Mouse (Mus musculus) liver, embryonic 14.5 days (tissue): Measurements from ENCODE around the gene Gm20547. TPM values are rescaled to one million over a fixed set of nuclear protein-coding genes. Genes with fewer than 3 reads are reported as not detected.

ENCODE experiments used
- ATAC-seq: fragments of 200-750 bp; cut with Nextera tagmentation; 2 replicates; pipeline ENCODE4 v1.8.0; 2017; ENCODE audit warnings: moderate number of reproducible peaks, mild to moderate bottlenecking, moderate library complexity; ENCODE audit not compliant: insufficient read depth
- DNase-seq, 3 experiments: peaks; one replicate each; pipeline ENCODE4 v3.0.0-alpha.2; 2012 to 2013; ENCODE audit warnings: low read depth in 3 of 3, low spot score in 3 of 3
- H3K27ac ChIP-seq: fragments of 300-500 bp; sonication (generic); 2 replicates; pipeline ENCODE4 v1.5.1; 2014; ENCODE audit warnings: moderate library complexity, mild to moderate bottlenecking, control low read depth, inconsistent platforms
- H3K27me3 ChIP-seq: fragments of 300-500 bp; sonication (generic); 2 replicates; pipeline ENCODE4 v1.6.1; 2014; ENCODE audit warnings: mild to moderate bottlenecking, low read length, moderate library complexity; ENCODE audit not compliant: control insufficient read depth, insufficient read depth
- H3K36me3 ChIP-seq: fragments of 300-500 bp; sonication (generic); replicated peaks from 2 replicates; pipeline ENCODE4 v1.6.1; 2014; ENCODE audit warnings: low read depth; ENCODE audit not compliant: control insufficient read depth, insufficient read depth
- H3K4me1 ChIP-seq, 2 experiments: fragments of 200-500 bp in 1 of 2; fragments of 300-500 bp in 1 of 2; sonication (generic) in 1 of 2; replicated peaks; 2 replicates each; pipeline ENCODE4 v1.6.1; 2012 to 2014; ENCODE audit warnings: antibody characterized with exemption in 1 of 2, inconsistent platforms in 1 of 2, low read length in 1 of 2; ENCODE audit not compliant: control insufficient read depth in 2 of 2, insufficient read depth in 2 of 2
- H3K4me2 ChIP-seq: fragments of 300-500 bp; sonication (generic); 2 replicates; pipeline ENCODE4 v1.6.1; 2014; ENCODE audit warnings: low read depth, mild to moderate bottlenecking, control low read depth, moderate library complexity
- H3K4me3 ChIP-seq, 2 experiments: fragments of 200-500 bp in 1 of 2; fragments of 300-500 bp in 1 of 2; sonication (generic) in 1 of 2; 2 replicates each; pipeline ENCODE4 v1.5.1; 2012 to 2014; ENCODE audit warnings: low read depth in 2 of 2, low read length in 2 of 2, mild to moderate bottlenecking in 2 of 2, control low read depth in 1 of 2, inconsistent platforms in 1 of 2, moderate library complexity in 1 of 2; ENCODE audit not compliant: insufficient read depth in 1 of 2
- H3K9ac ChIP-seq: fragments of 300-500 bp; sonication (generic); replicated peaks from 2 replicates; pipeline ENCODE4 v1.6.1; 2014; ENCODE audit warnings: mild to moderate bottlenecking, control low read depth, moderate library complexity
- H3K9me3 ChIP-seq: fragments of 300-500 bp; sonication (generic); 2 replicates; pipeline ENCODE4 v1.6.1; 2016; ENCODE audit warnings: low read length, mixed read lengths; ENCODE audit not compliant: control insufficient read depth
- CTCF ChIP-seq: IDR thresholded peaks from 2 replicates; pipeline ENCODE4 v1.5.1; 2016; ENCODE audit warnings: antibody characterized with exemption, low read depth, control low read depth
- EP300 ChIP-seq: IDR thresholded peaks from 2 replicates; pipeline ENCODE4 v1.6.1; 2016; ENCODE audit warnings: antibody characterized with exemption, low read depth
- WGBS: fragments of 180-500 bp; shearing (Covaris S2); extraction: QIAGEN DNeasy Blood & Tissue Kit; methylation state at CpG from one replicate; pipeline ENCODE4 v1.1.7; 2014; ENCODE audit not compliant: insufficient replicate concordance; 5-methylcytosine and 5-hydroxymethylcytosine counted together
- polyA plus RNA-seq, 2 experiments: library from polyadenylated mRNA; depleted of rRNA in 1 of 2; stranded (reverse) in 1 of 2; unstranded in 1 of 2; fragments of >200 nt; fragmentation: Nextera tagmentation in 1 of 2; extraction: Ambion mirVana in 1 of 2; gene quantifications; 2 replicates each; pipeline versions ENCODE4 v1.2.1 to v1.2.3; 2012 to 2014

Gm20547 gene
- polyA plus RNA-seq, 2 experiments, result 0.02 TPM; not detected in 1

DNA sequence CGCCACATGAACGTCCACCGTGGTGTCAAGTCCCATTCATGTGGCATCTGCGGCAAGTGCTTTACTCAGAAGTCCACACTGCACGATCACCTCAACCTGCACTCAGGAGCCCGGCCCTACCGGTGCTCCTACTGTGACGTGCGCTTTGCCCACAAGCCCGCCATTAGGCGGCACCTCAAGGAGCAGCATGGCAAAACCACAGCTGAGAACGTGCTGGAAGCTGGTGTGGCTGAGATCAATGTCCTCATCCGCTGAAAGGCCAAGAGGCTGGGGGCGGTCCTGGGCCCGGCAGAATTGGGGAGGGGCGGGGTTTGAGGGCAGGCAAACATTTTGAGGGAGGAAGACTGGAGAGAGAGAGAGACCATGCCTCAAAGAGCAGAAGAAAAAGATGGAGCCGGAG, 14.5 kb upstream of the Gm20547 start:
- no peak overlapping the region for H3K4me3 ChIP-seq
- TF ChIP-seq CTCF (no peak), EP300 (no peak)
- no peaks in the 10 kb centered on the region for H3K9me3 ChIP-seq
- ATAC-seq, result no peak
- no peak overlapping the region for H3K9ac ChIP-seq
- no peak overlapping the region for H3K4me2 ChIP-seq
- no peaks in the 10 kb centered on the region; the same call in none of the 2 replicates for H3K36me3 ChIP-seq
- 67% methylated on average over 17 of the region's 17 CpGs for WGBS
- peaks cover 9 to 22% of the 10 kb centered on the region in 2 experiments for H3K4me1 ChIP-seq
- H3K27ac ChIP-seq, result no peak overlapping the region
- no peak for DNase-seq
- no peaks in the 10 kb centered on the region for H3K27me3 ChIP-seq

DNA sequence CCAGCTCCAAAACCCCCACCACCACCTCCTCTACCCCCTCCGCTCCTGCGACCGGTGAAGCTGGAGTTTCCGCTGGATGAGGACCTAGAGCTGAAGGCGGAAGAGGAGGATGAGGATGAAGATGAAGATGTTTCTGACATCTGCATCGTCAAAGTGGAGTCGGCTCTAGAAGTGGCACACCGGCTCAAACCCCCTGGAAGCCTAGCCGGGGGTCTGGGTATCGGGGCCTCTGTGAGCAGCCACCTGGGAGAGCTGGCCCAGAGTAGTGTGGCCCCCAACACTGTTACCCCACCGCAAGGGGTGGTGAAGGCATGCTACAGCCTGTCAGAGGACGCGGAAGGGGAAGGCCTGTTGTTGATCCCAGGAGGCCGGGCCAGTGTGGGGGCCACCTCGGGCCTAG, 13.9 kb upstream of the Gm20547 start:
- DNase-seq (no peak), ATAC-seq (no peak)
- H3K4me3 ChIP-seq, result no peak overlapping the region
- H3K36me3 ChIP-seq, result no peaks in the 10 kb centered on the region
- no peaks in the 10 kb centered on the region for H3K27me3 ChIP-seq
- no peak overlapping the region for H3K4me2 ChIP-seq
- 90% methylated on average over 15 of the region's 15 CpGs for WGBS
- H3K4me1 ChIP-seq, result peaks cover 9 to 22% of the 10 kb centered on the region in 2 experiments
- no peak overlapping the region for H3K9ac ChIP-seq
- H3K9me3 ChIP-seq, result no peaks in the 10 kb centered on the region
- TF ChIP-seq EP300 (no peak), CTCF (no peak)
- no peak overlapping the region for H3K27ac ChIP-seq

DNA sequence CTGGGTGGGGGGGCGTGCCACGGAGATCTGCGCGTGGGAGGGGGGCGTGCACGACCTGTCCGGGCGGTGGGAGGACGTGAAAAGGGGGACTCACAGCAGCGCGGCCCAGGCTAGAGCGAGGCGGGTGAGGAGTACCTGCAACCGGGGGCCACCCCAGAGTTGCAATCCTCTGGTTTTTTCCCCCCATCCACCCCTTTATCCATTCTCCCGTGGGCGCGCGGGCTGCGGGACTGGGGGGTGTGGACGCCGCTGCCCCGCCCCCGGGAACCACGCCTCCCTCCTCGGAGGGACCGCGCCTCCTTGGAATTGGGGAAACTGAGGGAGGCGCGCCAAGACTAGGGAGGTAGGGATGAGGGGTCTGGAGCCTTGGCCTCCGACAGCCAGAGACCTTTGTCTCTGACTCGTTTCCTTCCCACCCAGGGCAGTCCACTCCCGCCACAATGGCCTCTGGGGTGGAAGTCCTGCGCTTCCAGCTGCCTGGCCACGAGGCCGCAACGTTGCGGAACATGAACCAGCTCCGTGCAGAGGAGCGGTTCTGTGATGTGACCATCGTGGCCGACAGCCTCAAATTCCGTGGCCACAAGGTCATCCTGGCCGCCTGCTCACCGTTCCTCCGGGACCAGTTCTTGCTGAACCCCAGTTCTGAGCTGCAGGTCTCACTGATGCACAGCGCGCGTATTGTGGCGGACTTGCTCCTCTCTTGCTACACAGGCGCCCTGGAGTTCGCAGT, 13.1 kb upstream of the Gm20547 start:
- H3K27ac ChIP-seq, result peak overlapping the region; percentile 50
- no peaks in the 10 kb centered on the region for H3K36me3 ChIP-seq
- peak overlapping the region; percentile 56 to 68 for H3K4me3 ChIP-seq
- ATAC-seq (no peak), DNase-seq (no peak)
- peak overlapping the region; percentile 75 for H3K9ac ChIP-seq
- peak overlapping the region; percentile 96 for H3K4me2 ChIP-seq
- no peaks in the 10 kb centered on the region for H3K27me3 ChIP-seq
- TF ChIP-seq CTCF (no peak), EP300 (no peak)
- WGBS, result 17% methylated on average over 48 of the region's 51 CpGs
- H3K9me3 ChIP-seq, result no peaks in the 10 kb centered on the region
- peaks cover 9 to 18% of the 10 kb centered on the region in 2 experiments for H3K4me1 ChIP-seq

DNA sequence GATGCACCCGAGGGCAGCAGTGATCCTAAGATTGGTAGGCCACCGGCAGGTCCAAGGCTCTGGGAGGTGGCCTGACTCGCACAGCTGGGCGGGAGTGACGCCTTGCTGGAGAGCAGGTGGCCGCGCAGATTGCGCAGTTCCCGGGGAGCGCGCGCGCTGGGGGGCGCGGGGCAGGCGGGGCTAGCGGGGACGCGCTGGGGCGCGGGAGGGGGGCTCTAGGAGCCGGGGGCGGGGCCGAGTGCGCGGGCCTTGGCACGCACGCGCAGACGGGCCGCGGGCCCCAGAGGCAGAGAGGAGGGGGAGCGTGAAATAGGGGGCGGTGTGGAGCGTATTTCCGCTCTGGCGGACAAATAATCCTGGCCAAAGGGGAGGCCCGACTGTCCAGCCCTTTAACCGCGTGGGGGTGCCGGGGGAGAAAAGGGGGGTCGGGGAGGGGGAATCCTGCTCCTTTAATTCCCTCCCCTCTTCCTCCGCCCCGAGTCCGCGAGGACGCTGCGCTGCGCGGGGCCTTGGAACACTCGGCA, 12.3 kb upstream of the Gm20547 start:
- Histone ChIP-seq H3K4me3 (peak overlapping the region; percentile 66 to 68), H3K27ac (peak overlapping the region; percentile 50), H3K36me3 (no peaks in the 10 kb centered on the region), H3K9me3 (no peaks in the 10 kb centered on the region), H3K4me2 (peak overlapping the region; percentile 96), H3K9ac (peak overlapping the region; percentile 75), H3K4me1 (peaks cover 9 to 18% of the 10 kb centered on the region in 2 experiments), H3K27me3 (no peaks in the 10 kb centered on the region)
- peak; percentile 68 for TF ChIP-seq EP300
- 0 out of 2 replicates have a peak, but pooled peaks have one; percentile 11 for TF ChIP-seq CTCF
- peak; percentile 84 for ATAC-seq
- under 1% methylated on average over 44 of the region's 51 CpGs for WGBS
- peak; percentile 76 to 79 (median 79) for DNase-seq

DNA sequence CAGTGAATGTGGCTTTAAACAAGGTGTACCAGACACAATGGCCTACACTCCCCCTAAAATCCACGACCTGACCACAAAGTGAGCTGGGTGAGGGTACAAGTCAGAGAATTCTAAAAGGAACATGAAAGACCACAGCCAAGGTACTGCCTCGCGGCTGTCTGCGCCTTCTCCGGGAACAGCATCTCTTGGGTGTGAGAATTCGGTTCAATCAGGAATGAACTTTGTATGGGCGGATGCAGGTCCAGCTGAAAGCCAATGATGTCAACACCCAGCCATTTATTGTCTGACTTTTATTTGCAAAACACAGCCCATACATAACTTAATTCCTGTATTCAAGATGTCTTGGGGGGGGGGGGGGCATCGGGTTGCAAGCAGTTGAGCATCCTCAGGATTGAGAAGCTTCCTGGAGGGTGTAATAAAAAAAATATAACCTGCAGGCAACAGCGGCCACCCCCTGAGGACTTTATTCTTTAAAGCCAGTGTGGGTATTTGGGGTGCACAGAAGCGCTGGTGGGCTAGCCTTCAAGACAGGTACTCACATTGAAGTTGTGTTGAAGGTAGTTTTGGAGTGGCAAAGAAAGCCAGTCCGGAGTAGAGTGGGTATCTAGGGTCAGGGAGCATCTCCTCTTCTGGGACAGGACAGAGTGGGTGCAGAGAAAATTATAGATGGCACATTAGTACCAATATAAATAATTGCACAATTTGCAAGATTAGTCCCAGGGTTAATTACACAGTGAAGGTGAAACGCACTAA, 11.4 kb upstream of the Gm20547 start:
- WGBS, result 75% methylated on average over 12 of the region's 12 CpGs
- Histone ChIP-seq H3K27ac (peak overlapping the region; percentile 46), H3K4me2 (peak overlapping the region; percentile 96), H3K4me1 (peaks cover 9 to 18% of the 10 kb centered on the region in 2 experiments), H3K9me3 (no peaks in the 10 kb centered on the region), H3K4me3 (peak overlapping the region; percentile 66 to 68), H3K27me3 (no peaks in the 10 kb centered on the region), H3K36me3 (no peaks in the 10 kb centered on the region), H3K9ac (peak overlapping the region; percentile 39; the same call in 1 of the 2 replicates)
- ATAC-seq, result no peak
- TF ChIP-seq EP300, result no peak
- DNase-seq, result no peak
